Mouse (Mus musculus) lung, embryonic 14.5 days (tissue): ENCODE data around the gene Rbm46. TPM values are rescaled to one million over a fixed set of nuclear protein-coding genes. Genes with fewer than 3 reads are reported as not detected.

ENCODE experiments used
- ATAC-seq: fragments of 200-750 bp; cut with Nextera tagmentation; 2 replicates; pipeline ENCODE4 v1.8.0; 2017; ENCODE audit warnings: mild to moderate bottlenecking, moderate TSS enrichment, moderate library complexity; ENCODE audit not compliant: insufficient read depth
- DNase-seq: peaks from one replicate; pipeline ENCODE4 v3.0.0-alpha.2; 2015
- H3K27ac ChIP-seq: fragments of 300-500 bp; sonication (generic); 2 replicates; pipeline ENCODE4 v1.5.1; 2014; ENCODE audit warnings: low read depth, mild to moderate bottlenecking, moderate library complexity
- H3K27me3 ChIP-seq: fragments of 300-500 bp; sonication (generic); 2 replicates; pipeline ENCODE4 v1.6.1; 2014; ENCODE audit warnings: low read length, control low read depth; ENCODE audit not compliant: insufficient read depth
- H3K36me3 ChIP-seq: fragments of 300-500 bp; sonication (generic); 2 replicates; pipeline ENCODE4 v1.6.1; 2014; ENCODE audit warnings: control low read depth; ENCODE audit not compliant: insufficient read depth
- H3K4me1 ChIP-seq: fragments of 300-500 bp; sonication (generic); 2 replicates; pipeline ENCODE4 v1.6.1; 2014; ENCODE audit warnings: antibody characterized with exemption, control low read depth; ENCODE audit not compliant: insufficient read depth
- H3K4me2 ChIP-seq: fragments of 300-500 bp; sonication (generic); 2 replicates; pipeline ENCODE4 v1.6.1; 2014; ENCODE audit warnings: mild to moderate bottlenecking
- H3K4me3 ChIP-seq: fragments of 300-500 bp; sonication (generic); 2 replicates; pipeline ENCODE4 v1.5.1; 2014; ENCODE audit warnings: low read depth, low read length
- H3K9ac ChIP-seq: fragments of 300-500 bp; sonication (generic); 2 replicates; pipeline ENCODE4 v1.6.1; 2014
- H3K9me3 ChIP-seq: fragments of 300-500 bp; sonication (generic); 2 replicates; pipeline ENCODE4 v1.6.1; 2016; ENCODE audit warnings: low read depth, low read length, control low read depth
- CTCF ChIP-seq: IDR thresholded peaks from 2 replicates; pipeline ENCODE4 v1.5.1; 2016; ENCODE audit warnings: antibody characterized with exemption, low read depth
- WGBS: fragments of 180-500 bp; shearing (Covaris S2); extraction: QIAGEN DNeasy Blood & Tissue Kit; methylation state at CpG from one replicate; pipeline ENCODE4 v1.1.7; 2014; 5-methylcytosine and 5-hydroxymethylcytosine counted together
- polyA plus RNA-seq: library from polyadenylated mRNA; unstranded; fragments of >200 nt; fragmentation: Nextera tagmentation; extraction: Ambion mirVana; gene quantifications from 2 replicates; pipeline ENCODE4 v1.2.1, GENCODE M21; 2014

The Rbm46 gene
- polyA plus RNA-seq, result 16.6 and 18.4 TPM in 2 replicates

DNA sequence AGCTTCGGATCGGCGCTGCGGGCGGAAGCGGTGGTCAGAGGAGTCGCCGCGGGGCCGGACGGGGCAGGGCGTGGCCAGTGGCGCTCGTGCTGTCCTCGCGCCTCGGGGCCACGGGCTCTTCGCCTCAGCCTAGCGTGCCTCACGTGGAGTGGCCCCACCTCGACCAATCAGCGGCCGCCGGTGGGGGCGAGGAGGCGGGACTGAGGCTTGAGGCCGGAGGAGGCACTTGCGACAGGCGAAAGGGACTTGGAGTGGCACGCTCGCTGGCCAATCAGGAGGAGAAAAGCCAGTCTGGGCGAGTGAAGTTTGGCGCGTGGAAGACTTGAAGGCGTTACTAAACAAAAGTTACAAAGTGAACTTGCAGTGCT is at the start of gene Rbm46:
Gene Rbm46, minus strand, starts transcription at position 112 of the 368 bp plus-strand sequence.
- ATAC-seq, result peak; percentile 98
- peak within 1 kb of the TSS; percentile 47 for H3K4me3 ChIP-seq
- 0 out of 2 replicates have a peak, but pooled peaks cover 5% of the 10 kb centered on the region for H3K4me1 ChIP-seq
- H3K36me3 ChIP-seq, result no peaks in the 10 kb centered on the region
- H3K27ac ChIP-seq, result no peak within 1 kb of the TSS
- H3K9ac ChIP-seq, result peak within 1 kb of the TSS; percentile 52
- no peaks in the 10 kb centered on the region for H3K9me3 ChIP-seq
- H3K4me2 ChIP-seq, result peak within 1 kb of the TSS; percentile 69
- peaks cover 15% of the 10 kb centered on the region; the same call in 1 of the 2 replicates for H3K27me3 ChIP-seq
- DNase-seq, result peak; percentile 95
- WGBS, result 8% methylated on average over 36 of the region's 36 CpGs
- no peak for TF ChIP-seq CTCF

DNA sequence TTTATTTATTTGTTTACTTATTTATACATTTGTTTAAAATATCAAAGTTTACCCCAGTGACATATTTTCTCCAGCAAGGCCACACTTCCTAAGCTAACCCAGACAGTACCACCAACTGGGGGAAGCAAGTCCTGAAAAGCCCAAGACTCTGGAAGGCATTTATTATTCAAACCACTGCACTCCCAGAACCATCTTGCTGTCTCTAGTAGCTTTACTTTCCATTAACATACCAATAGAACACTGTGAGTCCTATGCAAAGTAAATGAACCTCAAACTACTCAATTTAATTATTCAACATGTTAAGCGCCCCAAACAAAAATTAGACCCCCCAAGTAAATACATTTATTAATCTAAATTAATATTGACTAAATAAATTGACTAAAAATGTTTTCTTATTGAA is 39.3 kb upstream of the Rbm46 start:
- no peak overlapping the region for H3K9ac ChIP-seq
- H3K4me1 ChIP-seq, result no peaks in the 10 kb centered on the region
- H3K27ac ChIP-seq, result no peak overlapping the region
- H3K4me2 ChIP-seq, result no peak overlapping the region
- 30% methylated on average over 1 of the region's 1 CpGs for WGBS
- H3K4me3 ChIP-seq, result no peak overlapping the region
- H3K27me3 ChIP-seq, result no peaks in the 10 kb centered on the region
- ATAC-seq, result no peak
- no peaks in the 10 kb centered on the region for H3K9me3 ChIP-seq
- H3K36me3 ChIP-seq, result no peaks in the 10 kb centered on the region
- no peak for TF ChIP-seq CTCF
- DNase-seq, result no peak

DNA sequence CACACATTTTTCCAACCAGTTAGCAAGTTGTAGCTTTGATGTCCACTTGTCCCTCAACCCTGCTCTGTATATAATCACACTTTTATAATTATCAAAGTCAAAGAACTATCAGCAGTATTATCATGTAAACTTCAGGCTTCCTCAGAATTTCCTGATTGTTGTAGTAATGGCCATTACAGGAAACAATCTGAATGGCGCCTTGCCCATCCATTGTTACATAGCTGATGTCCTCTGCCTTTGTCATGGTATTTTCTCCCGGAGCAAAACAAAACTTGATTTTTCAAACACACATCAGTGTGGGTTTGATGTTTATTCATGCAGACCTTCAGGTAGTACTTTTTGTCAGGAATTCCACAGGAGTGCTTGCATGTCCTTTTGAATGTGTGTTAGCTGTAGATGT is 32.4 kb upstream of the Rbm46 start:
- TF ChIP-seq CTCF, result no peak
- Histone ChIP-seq H3K9ac (no peak overlapping the region), H3K9me3 (no peaks in the 10 kb centered on the region), H3K27me3 (peaks cover 14% of the 10 kb centered on the region), H3K4me3 (no peak overlapping the region), H3K27ac (no peak overlapping the region), H3K4me2 (no peak overlapping the region), H3K36me3 (no peaks in the 10 kb centered on the region), H3K4me1 (no peaks in the 10 kb centered on the region)
- 74% methylated on average over 2 of the region's 2 CpGs for WGBS
- no peak for ATAC-seq
- peak; percentile 59 for DNase-seq

DNA sequence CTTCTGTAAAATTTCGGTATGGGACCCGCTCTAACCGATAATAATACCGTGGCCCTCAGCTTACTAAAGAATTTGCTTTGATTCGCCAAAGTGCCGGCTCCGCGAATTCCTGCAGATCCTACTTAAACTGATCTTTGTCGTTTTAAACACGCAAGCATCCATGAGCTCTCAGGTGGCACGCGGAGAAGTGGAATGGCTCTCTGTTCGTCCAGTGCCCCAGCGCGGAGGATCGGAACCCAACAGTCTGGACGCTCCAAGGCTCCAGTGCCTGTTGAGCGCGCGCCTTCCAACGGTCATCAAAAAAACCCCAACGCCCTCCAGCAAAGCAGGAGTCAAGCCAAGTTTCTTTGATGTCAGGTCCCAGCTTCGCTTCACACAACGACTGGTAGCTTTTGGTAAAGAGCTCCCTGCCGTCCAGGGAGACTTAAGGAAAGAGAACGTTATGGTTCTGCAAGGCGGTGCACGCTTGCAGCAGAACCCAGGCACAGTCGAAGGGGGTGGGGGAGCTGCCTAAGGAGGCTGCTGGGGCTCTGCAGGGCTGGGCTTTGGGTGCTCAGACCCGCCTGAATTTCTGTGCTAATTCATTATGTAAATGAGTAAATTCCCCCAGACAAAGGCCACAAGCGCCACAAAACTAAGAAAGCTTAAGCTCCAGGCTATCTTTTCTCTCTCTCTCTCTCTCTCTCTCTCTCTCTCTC is 28.1 kb upstream of the Rbm46 start:
- Histone ChIP-seq H3K4me2 (peak overlapping the region; percentile 83), H3K9ac (peak overlapping the region; percentile 29; the same call in 1 of the 2 replicates), H3K9me3 (no peaks in the 10 kb centered on the region), H3K27me3 (peaks cover 25% of the 10 kb centered on the region), H3K4me3 (peak overlapping the region; percentile 44), H3K4me1 (no peaks in the 10 kb centered on the region), H3K27ac (no peak overlapping the region), H3K36me3 (no peaks in the 10 kb centered on the region)
- 1% methylated on average over 31 of the region's 31 CpGs for WGBS
- no peak for TF ChIP-seq CTCF
- DNase-seq (peak; percentile 49), ATAC-seq (peak; percentile 52)

DNA sequence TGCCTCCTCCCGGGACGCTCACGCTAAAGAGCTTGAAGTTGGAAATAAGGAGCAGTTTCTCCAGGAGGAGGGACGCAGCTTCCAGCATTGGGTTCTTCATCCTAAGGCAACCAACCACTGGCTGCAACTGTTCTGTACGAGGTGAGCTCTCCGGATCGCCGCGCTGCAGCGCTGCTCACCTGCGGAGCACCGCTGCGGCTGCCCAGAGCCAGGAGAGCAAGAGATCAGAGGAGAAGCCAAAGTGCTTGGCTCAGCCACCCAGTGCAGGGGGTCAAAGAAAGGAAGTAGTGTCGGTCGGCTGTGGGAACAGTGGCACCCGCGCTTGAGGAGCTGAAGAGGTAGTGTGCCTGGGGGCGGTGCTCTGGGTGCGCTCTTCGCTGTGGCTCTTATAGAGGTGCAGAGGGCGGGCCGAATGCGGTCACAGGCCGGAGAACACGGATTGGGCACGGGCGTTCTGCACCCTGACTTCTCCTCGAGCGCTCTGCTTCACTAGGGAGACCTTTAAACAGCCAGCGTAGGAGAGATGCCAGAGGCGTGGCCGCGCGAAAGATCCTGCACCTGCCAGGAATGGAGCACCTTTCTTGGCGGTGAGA is 27.4 kb upstream of the Rbm46 start, which contains the start of gene Lrat:
Gene Lrat, minus strand, starts transcription at position 361 of the 593 bp plus-strand sequence.
- H3K27ac ChIP-seq, result no peak within 1 kb of the TSS
- peaks cover 25% of the 10 kb centered on the region for H3K27me3 ChIP-seq
- no peaks in the 10 kb centered on the region for H3K36me3 ChIP-seq
- ATAC-seq, result peak; percentile 85
- no peaks in the 10 kb centered on the region for H3K9me3 ChIP-seq
- DNase-seq, result peak; percentile 12
- peak within 1 kb of the TSS; percentile 29; the same call in 1 of the 2 replicates for H3K9ac ChIP-seq
- no peak for TF ChIP-seq CTCF
- H3K4me2 ChIP-seq, result peak within 1 kb of the TSS; percentile 83
- H3K4me3 ChIP-seq, result peak within 1 kb of the TSS; percentile 44
- under 1% methylated on average over 35 of the region's 35 CpGs for WGBS
- no peaks in the 10 kb centered on the region for H3K4me1 ChIP-seq

DNA sequence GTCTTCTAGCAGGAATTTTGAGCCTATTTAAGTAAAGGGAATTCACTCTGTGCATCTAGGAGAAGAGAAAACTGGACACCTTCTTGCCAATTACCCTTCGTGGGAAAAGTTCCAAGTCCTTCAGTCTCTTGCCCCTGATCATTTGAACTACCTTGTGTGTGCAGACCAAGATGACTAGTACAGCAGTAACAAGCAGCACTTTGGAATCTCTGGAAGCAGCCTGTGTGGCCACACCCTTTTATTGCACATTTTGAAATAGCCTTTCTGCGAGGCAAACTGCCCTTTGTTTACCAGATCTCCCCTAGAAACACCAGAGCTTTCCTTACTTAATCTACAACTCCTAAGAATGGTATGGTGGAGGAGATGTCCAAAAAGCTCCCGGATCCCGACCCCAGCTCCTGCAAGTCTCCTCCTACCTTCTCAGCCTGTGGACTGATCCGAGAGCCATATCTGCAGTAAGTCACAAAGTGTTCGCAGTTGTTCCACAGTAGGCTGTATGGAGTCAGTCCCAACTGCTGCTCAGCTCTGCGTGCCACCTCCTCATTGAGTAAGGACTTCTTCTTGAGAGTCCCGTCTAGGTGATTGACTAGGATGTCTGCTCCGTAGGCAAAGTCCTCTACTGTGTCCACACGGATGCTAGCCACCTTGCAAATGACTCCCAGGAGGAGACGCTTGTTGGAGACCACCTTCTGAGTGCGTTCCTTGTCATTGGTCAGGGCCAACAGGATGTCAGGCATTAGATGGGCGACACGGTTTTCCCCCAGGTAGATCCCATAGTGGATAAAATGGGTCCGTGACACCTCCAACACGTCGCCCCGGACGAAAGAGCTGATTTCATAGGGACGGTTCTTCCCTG is 26.7 kb upstream of the Rbm46 start:
- Histone ChIP-seq H3K36me3 (no peaks in the 10 kb centered on the region), H3K4me3 (peak overlapping the region; percentile 44), H3K27ac (no peak overlapping the region), H3K9me3 (no peaks in the 10 kb centered on the region), H3K27me3 (peaks cover 25% of the 10 kb centered on the region), H3K4me2 (peak overlapping the region; percentile 83), H3K9ac (no peak overlapping the region), H3K4me1 (no peaks in the 10 kb centered on the region)
- ATAC-seq, result no peak
- peak; percentile 11 for DNase-seq
- 20% methylated on average over 20 of the region's 20 CpGs for WGBS
- TF ChIP-seq CTCF, result no peak
